Mouse (Mus musculus) kidney, postnatal 14 days (tissue): ENCODE data around the gene Rasl11a.
A peak's percentile ranks its signal among the peaks of the same experiment; 100 is the strongest.

ENCODE experiments used
- DNase-seq: peaks from one replicate; pipeline ENCODE4 v3.0.0; 2022; ENCODE audit warnings: mixed read lengths

The Rasl11a gene

GRCm38 (mm10) chr5:146844945-146845365, at the start of gene Rasl11a:
TSS of gene Rasl11a (plus strand) at chr5:146845071.
- DNase-seq: peak; percentile 92

GRCm38 (mm10) chr5:146795728-146796127, 49.1 kb upstream of the Rasl11a start:
- no peak for DNase-seq

DNA sequence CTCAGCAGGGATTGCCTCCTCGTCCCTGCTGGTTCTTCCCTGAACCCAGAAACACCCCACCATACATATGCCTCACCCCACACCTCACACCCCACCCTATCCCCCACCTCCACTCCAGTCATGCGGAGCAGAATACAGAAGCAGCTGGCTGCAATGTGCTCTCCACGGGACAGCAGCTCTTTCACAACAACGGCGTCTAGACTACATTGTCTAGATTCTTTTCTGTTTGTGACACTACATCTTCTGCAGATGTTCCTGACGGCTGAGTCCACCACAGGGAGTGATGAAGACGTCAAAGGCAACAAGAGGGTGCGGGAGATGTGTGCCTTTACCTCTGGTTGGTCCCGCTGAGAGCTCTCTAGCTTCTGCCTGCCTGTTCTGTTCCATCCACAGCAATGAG, 46.8 kb upstream of the Rasl11a start:
- no peak for DNase-seq

- no peak for DNase-seq
These were observed 38.9 kb upstream of the Rasl11a start for GRCm38 (mm10) chr5:146806004-146806430.

DNA sequence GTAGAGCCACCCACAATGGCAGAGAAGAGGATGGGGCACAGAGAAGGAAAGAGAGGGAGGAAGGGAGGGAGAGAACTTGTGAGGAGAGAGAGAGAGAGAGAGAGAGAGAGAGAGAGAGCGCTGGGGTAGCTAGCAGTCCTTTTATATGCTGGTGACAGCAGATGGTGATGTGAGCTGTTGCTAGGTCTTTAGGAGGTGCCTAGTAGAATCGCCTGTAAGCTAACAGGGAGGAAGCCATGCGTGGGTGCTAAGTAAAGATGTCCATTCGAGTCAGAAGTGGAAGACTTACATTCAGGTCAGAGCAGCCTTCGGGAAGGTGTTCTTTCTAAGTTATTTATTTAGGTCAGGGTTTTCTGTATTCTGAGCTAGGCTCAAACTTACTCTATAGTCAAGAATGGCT, 34.9 kb upstream of the Rasl11a start:
- DNase-seq: no peak

DNA sequence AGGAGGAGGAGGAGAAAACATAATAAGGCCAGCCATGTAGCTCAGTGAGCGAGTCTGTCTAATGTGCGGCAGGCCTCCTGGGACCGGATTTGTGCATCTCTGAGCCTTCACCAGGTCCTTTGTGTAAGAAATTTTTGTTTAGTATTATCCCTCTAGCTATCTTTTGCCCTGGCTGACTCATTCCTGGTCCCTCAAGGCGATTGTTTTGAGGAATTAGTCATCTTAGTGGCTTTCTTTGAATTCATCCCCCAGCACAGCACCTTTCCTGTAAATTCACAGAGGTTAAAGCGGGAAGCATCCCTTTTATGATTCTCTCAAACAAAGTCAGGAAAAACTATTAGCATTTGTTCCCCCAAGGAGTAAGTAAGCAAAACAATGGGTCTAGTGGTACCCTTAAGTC, 32.0 kb upstream of the Rasl11a start:
- no peak for DNase-seq

DNA sequence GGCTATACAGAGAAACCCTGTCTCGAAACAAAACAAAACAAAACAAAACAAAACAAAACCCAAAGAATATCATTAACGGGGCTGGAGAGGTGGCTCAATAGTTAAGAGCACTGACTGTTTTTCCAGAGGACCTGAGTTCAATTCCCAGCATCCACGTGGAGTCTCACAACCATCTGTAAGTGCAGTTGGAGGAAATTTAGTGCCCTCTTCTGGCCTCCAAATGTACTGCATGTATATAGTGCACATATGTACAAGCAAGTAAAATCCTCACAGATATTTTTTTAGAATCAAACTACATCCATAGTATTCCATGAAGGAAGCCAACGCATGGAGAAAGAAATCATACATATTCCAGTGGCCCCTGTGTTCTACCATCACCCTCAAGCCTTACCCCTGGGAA, 31.4 kb upstream of the Rasl11a start:
- DNase-seq: no peak

DNA sequence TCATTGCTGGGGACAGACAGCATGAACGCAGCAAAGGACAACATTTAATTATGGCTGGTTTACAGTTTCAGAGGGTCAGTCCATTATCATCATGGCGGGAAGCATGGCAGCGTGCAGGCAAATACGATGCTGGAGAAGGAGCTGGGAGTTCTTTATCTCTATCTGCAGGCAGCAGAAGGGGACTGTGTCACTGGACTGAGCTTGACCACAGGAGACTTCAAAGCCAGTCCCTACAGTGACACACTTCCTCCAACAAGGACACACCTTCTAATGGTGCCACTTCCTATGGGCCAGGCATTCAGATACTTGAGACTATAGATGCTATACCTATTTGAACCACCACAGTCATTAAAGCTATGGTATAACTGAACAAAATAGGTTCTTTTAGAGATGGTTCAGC, 29.5 kb upstream of the Rasl11a start:
- no peak for DNase-seq

DNA sequence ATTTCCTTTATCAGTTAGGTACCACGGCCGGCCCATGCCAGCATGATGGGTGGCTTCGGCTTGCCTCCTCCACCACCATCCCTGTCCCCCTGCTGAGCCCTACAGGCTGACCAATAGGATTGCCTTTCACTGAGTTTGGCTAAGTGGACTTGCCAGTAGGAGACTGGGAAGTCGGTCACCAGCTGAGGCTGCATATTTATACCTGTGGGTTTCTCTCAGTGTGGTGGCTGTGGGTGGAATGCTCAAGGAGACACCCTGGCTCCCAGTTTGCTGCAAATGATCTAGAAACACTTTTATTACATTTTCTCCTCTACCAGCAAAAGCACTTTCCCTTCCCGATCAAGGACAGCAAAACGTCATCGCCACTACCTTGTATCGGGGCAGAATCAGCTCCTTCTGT, 27.3 kb upstream of the Rasl11a start:
- DNase-seq: no peak

DNA sequence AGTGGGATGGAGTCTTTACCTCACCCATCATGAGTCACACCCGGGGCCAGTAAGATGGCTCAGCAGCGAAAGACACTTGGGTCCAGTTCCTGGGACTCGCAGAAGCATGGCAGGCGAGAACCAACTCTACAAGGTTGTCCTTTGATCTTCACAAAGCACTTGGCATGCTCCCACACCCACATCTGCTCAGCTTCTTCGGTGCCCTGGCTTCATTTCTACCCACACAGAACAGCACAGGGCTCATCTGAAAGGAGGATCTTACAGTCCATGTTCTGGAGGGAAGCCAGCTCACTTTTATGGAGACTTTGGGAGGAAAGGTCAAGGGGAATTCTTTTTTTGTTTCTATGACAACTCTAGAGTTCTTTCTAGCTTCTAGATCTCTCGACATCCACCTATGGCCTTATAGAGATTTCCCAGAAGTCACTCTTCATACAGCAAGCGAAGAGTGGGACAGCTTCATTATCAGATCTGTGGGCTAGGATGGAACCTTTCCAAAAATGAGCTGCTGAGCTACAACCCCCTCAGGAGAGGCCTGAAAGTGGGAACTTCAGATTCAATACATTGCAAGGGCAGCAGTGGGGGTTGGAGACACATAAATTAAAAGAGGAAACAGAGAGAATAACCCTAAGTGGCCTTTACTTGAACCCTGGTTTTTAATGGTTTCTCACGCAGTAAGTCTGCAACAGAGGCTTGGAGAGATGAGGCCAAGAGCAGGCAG, 25.8 kb upstream of the Rasl11a start:
- DNase-seq: peak; percentile 32

- DNase-seq: no peak
These were observed 21.9 kb upstream of the Rasl11a start for GRCm38 (mm10) chr5:146823005-146823404.

DNA sequence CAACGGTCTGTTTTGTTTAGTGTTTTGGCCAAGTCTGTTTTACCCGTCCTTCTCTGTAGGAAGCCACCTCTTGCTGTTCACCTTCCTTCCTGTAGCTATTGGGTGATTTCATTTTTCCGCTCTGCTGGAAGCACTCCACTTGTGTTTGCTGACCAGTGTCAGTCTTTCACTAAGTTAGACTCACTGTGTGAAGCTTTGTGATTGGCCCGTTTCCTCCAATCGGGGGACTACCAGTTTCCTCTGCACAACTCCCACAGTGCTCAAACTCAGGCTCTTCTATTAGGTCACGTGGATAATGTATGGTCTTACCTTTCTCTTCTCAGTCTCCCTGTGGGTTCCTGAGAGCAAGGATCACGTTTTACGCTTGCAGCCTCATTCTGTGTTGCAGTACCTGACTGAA, 15.3 kb upstream of the Rasl11a start:
- DNase-seq: no peak

DNA sequence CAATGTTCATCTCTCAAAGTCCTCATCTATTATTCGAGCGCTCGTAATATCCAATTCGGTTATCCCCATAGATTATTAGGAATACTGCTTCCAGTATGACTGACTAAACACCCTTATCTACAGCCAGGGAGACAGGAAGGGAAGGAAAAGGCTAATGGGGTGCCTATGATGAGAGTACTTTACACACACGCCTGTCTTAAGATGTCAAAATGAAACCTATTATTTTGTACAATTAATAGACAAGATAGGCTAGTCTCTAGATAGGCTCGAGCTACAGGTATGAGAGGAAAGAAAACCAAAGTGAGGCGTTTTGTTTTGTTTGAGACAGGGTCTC, 12.5 kb upstream of the Rasl11a start:
- DNase-seq: no peak

GRCm38 (mm10) chr5:146832769-146833448, 12.0 kb upstream of the Rasl11a start, which contains the start of gene Rpl21:
TSS of gene Rpl21 (plus strand) at chr5:146832890.
- peak; percentile 95 for DNase-seq

DNA sequence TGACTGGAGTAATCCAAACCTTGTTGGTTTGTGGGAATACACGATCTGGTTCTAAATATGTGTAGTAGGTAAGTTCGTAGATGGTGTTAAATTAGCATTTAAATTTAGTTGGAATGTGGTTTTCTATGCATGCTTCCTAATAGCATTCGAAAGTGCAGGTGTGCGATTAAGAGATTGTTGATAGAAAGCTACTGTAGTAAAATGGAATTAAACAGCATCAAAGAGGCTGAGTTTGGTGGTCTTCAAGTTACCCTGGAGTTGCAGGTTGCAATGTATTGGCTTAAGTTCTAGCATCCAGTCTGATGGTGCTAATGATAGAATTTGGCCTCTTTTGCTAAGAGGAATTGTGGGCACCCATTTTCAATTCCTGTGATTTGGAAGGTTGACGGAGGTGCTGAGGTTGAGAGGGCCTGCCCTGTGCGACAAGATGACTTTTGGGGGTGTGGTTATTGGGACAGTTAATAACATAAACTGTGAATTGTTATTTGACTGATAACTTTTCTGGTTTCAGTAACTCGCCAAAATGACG, 11.1 kb upstream of the Rasl11a start:
- DNase-seq: no peak

DNA sequence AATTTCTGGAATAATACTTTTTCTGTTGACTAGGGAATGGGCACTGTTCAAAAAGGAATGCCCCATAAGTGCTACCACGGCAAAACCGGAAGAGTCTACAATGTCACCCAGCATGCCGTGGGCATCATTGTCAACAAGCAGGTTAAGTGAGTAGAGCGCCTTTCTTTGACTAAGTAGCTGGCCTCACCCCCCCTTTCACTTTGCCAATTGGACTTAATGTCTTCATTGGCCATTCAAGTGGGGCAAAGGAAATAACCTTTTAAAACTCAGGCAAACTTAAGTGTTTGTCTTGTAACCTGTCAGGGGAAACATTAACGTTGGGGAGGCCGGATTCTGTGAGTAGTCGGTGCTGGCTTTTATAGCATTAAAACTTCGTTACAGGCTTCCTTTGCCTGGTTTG, 9.9 kb upstream of the Rasl11a start:
- no peak for DNase-seq

DNA sequence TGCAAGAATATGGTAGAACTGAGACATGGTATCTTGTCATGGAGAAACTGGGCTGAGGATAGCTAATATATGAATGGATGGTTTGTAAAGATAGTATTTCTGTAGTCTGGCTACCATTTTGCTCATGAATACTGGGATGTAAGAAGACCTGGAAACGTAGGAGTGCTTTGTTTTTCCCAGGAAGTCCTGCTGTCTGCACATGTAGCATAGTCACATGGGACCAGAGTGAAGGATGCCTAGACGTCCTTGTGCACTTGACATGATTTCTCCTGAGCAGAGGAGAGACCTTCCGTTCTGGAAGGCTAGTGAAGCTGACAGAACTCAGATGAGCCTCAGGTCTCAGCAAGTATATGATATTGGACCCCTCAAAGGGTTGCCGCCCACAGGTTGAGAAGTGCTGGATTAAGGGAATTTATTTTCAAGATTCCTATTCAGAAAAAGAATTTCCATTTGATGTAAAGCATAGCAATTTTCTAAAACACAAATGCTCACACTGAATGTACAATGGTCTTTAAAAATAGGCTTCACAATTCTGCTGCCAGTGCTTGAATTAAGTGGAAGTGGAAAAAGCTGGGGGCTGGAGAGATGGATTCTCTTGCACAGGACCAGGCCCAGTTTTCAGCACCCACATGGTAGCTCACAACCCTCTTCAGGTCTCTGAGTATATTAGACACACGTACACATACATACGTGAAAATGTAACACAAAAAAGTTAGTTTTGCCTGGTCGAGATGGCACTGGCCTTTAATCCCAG, 6.7 kb upstream of the Rasl11a start:
- DNase-seq: no peak

- no peak for DNase-seq
These were observed 5.8 kb upstream of the Rasl11a start for GRCm38 (mm10) chr5:146838836-146839648.

DNA sequence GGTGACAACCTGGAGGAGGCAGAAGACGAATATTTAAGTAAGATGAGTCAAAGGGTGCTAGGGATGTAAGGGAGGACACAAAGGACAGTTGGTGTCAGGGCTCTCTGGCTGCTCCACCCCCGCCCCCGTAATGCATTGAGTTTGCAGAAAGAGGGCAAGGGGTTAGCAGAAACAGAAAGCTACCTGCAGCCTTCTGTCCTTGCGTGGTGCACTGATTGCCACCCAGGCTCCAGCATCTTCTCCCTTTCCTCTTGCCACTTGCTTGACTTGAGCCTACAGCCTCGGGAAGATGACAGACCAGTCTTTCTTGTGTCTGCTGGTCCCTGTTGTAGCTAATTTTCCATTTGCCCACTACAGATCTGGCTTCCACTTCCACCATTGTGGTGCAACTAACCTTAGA, 5.1 kb upstream of the Rasl11a start:
- no peak for DNase-seq

DNA sequence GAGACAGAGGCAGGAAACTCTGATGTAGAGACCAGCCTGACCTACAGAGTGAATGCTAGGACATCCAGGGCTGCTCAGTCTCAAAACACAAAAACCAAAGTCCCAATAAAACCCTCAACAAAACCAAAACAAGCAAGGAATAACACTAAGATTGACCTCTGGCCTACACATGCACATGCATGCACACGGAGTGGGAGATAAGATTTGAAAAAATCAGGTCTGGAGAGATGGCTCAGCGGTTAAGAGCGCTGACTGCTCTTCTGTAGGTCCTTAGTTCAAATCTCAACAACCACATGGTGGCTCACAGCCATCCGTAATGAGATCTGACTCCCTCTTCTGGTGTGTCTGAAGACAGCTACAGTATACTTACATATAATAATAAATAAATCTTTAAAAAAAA, 4.4 kb upstream of the Rasl11a start:
- no peak for DNase-seq

GRCm38 (mm10) chr5:146841301-146841700, 3.6 kb upstream of the Rasl11a start:
- no peak for DNase-seq

DNA sequence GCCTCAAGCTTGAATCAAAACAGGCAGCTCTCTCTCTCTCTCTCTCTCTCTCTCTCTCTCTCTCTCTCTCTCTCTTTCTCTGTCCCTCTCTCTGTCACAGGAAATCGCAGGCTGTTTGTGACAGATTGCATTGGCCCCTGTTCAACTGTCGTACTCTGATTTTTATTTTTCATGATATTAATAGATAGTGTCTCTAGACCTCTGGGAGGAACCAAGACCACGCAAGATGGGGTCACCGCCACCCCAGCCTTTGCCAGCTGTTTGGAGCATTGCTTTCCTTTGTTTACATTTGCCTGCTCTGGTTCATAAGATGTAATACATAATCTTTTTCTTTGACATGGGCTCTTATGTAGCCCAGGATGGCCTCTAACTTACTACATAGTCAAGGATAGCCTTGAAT, 2.9 kb upstream of the Rasl11a start:
- peak; percentile 44 for DNase-seq
